Mouse (Mus musculus): ENCODE measurements at regions not wholly inside any gene's neighbourhood (a gene's known extent, or its start where the extent isn't known, plus 50 kb on each side); places are given as distances from the start of the nearest gene placed in this dataset.

DNA sequence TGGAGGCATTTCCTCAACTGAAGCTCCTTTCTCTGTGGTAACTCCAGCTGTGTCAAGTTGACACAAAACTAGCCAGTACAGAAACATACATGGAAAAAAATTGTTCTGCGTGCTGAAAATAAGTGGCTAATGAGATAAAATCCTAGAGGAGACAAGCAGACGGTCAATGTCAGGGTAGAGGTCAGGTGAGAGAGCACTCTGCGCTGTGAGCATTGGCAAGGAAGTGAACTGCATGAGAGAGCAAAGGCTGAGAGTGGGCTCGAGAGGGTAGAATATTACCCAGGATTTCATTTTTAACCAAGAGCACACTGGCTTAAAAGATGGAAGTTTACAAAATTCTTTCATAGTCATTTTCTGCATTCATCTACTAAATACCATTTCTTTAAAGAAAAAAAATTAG, 439.2 kb downstream of the Tns1 start:
- TF ChIP-seq CTCF (IDR thresholded peaks at IDR 0.05; ENCODE audit: low read depth, low read length) = no peak
- TF ChIP-seq TAL1 (conservative IDR thresholded peaks at IDR 0.05; ENCODE audit: low read depth, low read length) = no peak
- TF ChIP-seq POLR2AphosphoS5 (IDR thresholded peaks at IDR 0.05; ENCODE audit: insufficient replicate concordance, low read depth, low read length) = no peak
- no peak for TF ChIP-seq GATA1 (IDR thresholded peaks at IDR 0.05; ENCODE audit: borderline replicate concordance, low read length)
